Mouse (Mus musculus) heart, embryonic 11.5 days (tissue): Measurements from ENCODE around the gene Suco. TPM values are rescaled to one million over a fixed set of nuclear protein-coding genes. Genes with fewer than 3 reads are reported as not detected.

Source experiments
- polyA plus RNA-seq: library from polyadenylated mRNA; unstranded; fragments of >200 nt; fragmentation: Nextera tagmentation; extraction: Ambion mirVana; gene quantifications from 2 replicates; pipeline ENCODE4 v1.2.1, GENCODE M21; 2014

The Suco gene
- polyA plus RNA-seq, 1 experiment from 2014 or later, result 26.7 TPM

Other genes starting within 250 kb of the Suco start
- not detected in 2 replicates for gene Fasl, start 88.2 kb downstream of the Suco start, polyA plus RNA-seq
- gene Pigc, start 92.5 kb upstream of the Suco start, polyA plus RNA-seq, result 25.8 and 29.8 TPM in 2 replicates
- gene 4930558K02Rik, start 103.0 kb upstream of the Suco start, polyA plus RNA-seq, result not detected in 2 replicates